Mouse (Mus musculus): ENCODE results near the gene Gm21988.

- TF ChIP-seq CTCF (IDR thresholded peaks at IDR 0.05; ENCODE audit: extremely low read depth, insufficient read depth, insufficient read length, insufficient replicate concordance): no peak
- TF ChIP-seq POLR2A (IDR thresholded peaks at IDR 0.05; ENCODE audit: low read depth, low read length): no peak
Measured at GRCm38 (mm10) chr11:70254931-70255531, 15.4 kb upstream of the Gm21988 start, which contains the start of gene Alox12.

Measured in spleen, adult 2 months (tissue).